Mouse (Mus musculus): Measurements from ENCODE around the gene Fbxo2.

- TF ChIP-seq POLR2A (IDR thresholded peaks at IDR 0.05; ENCODE audit: low read depth, low read length) (no peak), CTCF (IDR thresholded peaks at IDR 0.05; ENCODE audit: extremely low read depth, insufficient read length, insufficient replicate concordance, low read depth, low read length) (no peak)
These were observed 37.7 kb upstream of the Fbxo2 start for GRCm38 (mm10) chr4:148122694-148123066.

Data from small intestine, adult 2 months (tissue).